Mouse (Mus musculus) Patski (cell line): ENCODE data around the gene Arl2. TPM values are rescaled to one million over a fixed set of nuclear protein-coding genes. Genes with fewer than 3 reads are reported as not detected.

ENCODE experiments used
- ATAC-seq: fragments of 100-300 bp; one replicate; pipeline ENCODE4 v1.8.0; 2021
- CTCF ChIA-PET: fragments of 350-600 bp; sonication (Branson Sonifier 250); formaldehyde crosslinking; loops from one replicate; lab custom pipeline; 2022; ENCODE audit warnings: inconsistent platforms; lab: Charles Lee
- POLR2A ChIA-PET: fragments of 350-600 bp; sonication (Branson Sonifier 250); formaldehyde crosslinking; loops from one replicate; lab custom pipeline; 2022; ENCODE audit warnings: antibody characterized with exemption, inconsistent platforms; lab: Charles Lee
- DNase-seq: peaks from one replicate; pipeline ENCODE4 v3.0.0-alpha.2; 2011; ENCODE audit warnings: low read depth, low spot score
- H3K27me3 ChIP-seq: fragments of 371-371 bp; one replicate; pipeline ENCODE4 v1.5.1; 2021
- CTCF ChIP-seq: fragments of 100-300 bp; IDR thresholded peaks from one replicate; pipeline ENCODE4 v1.5.1; 2021
- in situ Hi-C: fragments of 300-500 bp; cut with MboI; formaldehyde crosslinking; loops from 3 replicates; pipeline ENCODE4 v1.11.1; 2018; ENCODE audit warnings: low pct_unique_long_range_greater_than_20kb, mixed read lengths
- polyA plus RNA-seq: library from polyadenylated mRNA; unstranded; gene quantifications from one replicate; pipeline ENCODE4 v1.2.3, GENCODE M21; 2021

Arl2 gene
- polyA plus RNA-seq, 1 experiment from 2014 or later, result 122 TPM

DNA sequence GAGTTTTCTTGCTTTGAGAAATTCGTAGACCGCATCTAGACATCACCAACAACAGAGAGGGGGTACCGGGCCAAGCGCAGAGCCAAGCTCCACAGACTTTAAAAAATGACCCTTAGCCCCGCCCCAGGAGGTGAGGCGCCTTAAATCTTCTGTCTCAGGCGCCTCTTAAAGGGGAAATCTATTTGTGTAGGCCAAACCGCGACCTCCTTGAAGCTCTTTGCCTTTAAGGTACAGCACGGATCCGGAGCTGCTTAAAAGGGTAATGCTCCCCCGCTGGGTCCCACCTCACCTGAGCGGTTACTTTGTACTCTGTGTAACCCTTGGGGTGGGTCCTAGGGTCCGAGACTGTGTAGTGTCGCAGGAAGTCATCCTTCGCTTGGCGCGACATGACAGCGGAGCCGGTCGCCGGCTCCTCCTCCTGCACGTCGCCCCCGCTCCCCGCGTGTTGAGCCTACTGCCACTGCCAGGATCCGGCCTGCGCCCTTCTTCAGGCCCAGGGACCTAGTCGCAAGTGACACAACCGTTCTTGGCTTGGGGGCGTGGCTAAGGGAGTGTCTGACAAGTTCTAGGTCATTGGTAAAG lies 13.5 kb downstream of the Arl2 start, which contains the start of gene Snx15:
Snx15 (minus strand) TSS at position 545 of the 582 bp plus-strand sequence.
- DNase-seq, result peak; percentile 90
- ChIA-PET POLR2A (interaction anchor here (0.9 to 1.6 kb wide), 9 partner anchors 10 to 155 kb away, joined by 3 to 4 read pairs (median 3); partner anchors contain the start of genes Arl2, Batf2 and Capn1), CTCF (interaction anchor here (0.6 to 3.9 kb wide), 6 partner anchors 14 to 164 kb away, joined by 3 to 19 read pairs (median 3); partner anchors contain the start of genes Arl2 and Batf2)
- no peaks in the 10 kb centered on the region for H3K27me3 ChIP-seq
- peak; percentile 84 for ATAC-seq
- no peak for TF ChIP-seq CTCF
- in situ Hi-C loops, result loop anchor here (5.0 kb wide), 1 partner anchor 166 kb away; the partner anchor contains the start of gene Pola2

DNA sequence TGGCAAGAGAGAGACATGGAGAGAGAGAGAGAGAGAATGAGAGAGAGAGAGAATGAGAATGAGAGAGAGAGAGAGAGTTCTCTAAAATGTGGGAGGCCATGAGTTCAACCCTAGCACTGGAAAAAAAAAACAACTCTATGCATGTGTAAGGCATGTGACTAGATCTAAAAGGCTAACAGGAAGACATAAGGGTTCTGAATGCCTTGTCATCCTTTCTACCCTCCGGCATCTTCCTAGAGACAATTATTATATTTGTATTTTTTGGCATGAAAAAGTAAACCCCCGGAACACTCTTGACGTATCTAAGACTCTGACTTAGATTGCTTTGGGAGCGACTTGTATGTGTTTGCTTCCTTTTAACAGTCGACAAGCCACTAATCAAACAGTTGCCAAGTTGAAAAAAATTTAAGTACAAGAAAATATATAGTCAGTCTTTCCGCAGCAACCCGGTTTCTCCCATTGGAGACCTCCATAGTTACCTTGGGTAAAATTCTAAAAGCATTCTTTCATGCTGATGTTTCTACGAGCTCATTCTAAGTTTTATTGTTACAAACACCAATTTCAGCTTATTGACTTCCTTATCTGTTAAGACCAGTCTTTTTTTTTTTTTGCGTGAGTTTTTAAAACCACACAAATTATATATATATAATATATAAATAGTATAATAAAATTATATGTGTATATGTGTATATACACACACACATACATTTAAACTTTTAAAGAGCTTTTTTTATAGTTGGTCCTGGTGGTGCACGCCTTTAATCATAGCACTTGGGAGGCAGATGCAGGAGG lies 14.4 kb downstream of the Arl2 start:
- in situ Hi-C loops, result loop anchor here (5.0 kb wide), 1 partner anchor 165 kb away; the partner anchor contains the start of gene Pola2
- ATAC-seq (no peak), DNase-seq (no peak)
- TF ChIP-seq CTCF, result no peak
- H3K27me3 ChIP-seq, result no peaks in the 10 kb centered on the region
- CTCF ChIA-PET, result interaction anchor here (0.6 to 3.9 kb wide), 6 partner anchors 15 to 164 kb away, joined by 3 to 19 read pairs (median 3); partner anchors contain the start of genes Arl2 and Batf2
- POLR2A ChIA-PET, result interaction anchor here (1.0 to 1.6 kb wide), 7 partner anchors 9 to 154 kb away, joined by 3 to 4 read pairs (median 3); partner anchors contain the start of genes Arl2 and Batf2

DNA sequence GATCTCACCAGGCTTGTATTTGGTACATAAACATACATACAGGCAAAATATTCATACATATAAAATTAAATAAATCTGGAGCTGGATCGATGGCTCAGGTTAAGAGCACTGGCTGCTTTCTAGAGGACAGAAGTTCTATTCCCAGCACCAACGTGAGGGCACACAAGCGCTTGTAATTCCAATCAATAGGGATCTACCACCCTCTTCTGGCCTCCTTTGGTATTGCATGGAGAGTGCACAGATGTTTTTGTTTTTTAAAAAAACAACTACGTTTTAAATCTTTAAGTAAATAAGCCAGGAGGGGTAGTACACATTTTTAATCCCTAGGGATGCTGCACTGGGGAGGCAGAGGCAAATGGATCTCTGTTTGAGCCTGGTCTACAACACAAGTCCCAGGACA lies 15.1 kb downstream of the Arl2 start:
- peak; percentile 88 for TF ChIP-seq CTCF
- DNase-seq (no peak), ATAC-seq (no peak)
- in situ Hi-C loops, result loop anchor here (5.0 kb wide), 1 partner anchor 164 kb away; the partner anchor contains the start of gene Pola2
- H3K27me3 ChIP-seq, result no peaks in the 10 kb centered on the region
- ChIA-PET CTCF (interaction anchor here (3.9 kb wide), 1 partner anchor 15 kb away, joined by 19 read pairs; the partner anchor contains the start of genes Arl2 and Batf2), POLR2A (no interaction called here)

DNA sequence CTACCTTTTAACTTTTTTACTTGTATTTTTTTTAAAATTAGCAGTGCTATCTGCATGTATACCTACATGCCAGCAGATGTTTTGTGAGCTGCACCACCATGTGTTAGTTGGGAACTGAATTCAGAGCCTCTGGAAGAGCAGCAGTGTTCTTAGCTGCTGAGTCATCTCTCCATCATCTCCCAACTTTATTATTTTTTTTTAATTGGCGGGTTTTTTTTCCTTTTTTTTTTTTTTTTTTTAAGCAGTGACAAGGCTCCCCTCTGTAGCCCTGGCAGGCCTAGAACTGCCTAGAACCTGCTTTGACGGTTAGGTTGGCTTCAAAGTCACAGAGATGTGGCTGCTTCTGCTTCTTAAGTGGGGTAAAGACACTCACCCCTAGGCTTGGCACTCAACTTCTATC lies 16.4 kb downstream of the Arl2 start:
- in situ Hi-C loops, result loop anchor here (5.0 kb wide), 1 partner anchor 163 kb away; the partner anchor contains the start of gene Pola2
- ChIA-PET POLR2A (interaction anchor here (0.6 to 0.8 kb wide), 2 partner anchors 47 to 169 kb away, joined by 3 read pairs; no protein-coding TSS in a partner anchor), CTCF (interaction anchor here (3.9 kb wide), 1 partner anchor 17 kb away, joined by 19 read pairs; the partner anchor contains the start of genes Arl2 and Batf2)
- TF ChIP-seq CTCF, result no peak
- H3K27me3 ChIP-seq, result no peaks in the 10 kb centered on the region
- DNase-seq (no peak), ATAC-seq (no peak)

DNA sequence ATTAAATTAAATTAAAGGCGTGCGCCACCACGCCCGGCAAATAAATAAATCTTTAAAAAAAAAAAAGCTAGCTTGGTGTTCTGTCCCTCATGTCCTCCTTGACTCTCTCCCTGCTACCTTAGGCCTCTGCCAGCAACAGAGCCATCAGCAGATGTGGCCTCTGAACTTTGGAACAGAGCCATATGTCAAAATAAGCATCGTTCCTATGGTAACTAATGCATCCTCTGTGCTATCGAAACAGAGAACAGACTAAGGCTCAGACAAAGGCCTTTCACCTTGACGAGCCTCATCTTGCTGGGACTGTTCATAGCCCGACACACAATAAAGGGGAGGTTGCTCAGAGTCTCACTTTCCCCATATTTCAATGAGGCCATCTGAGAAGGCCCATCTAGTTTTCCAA lies 18.0 kb downstream of the Arl2 start:
- in situ Hi-C loops, result no loop called here
- ChIA-PET CTCF (interaction anchor here (2.0 kb wide), 1 partner anchor 106 kb away, joined by 4 read pairs; no protein-coding TSS in a partner anchor), POLR2A (no interaction called here)
- DNase-seq (no peak), ATAC-seq (no peak)
- no peak for TF ChIP-seq CTCF
- H3K27me3 ChIP-seq, result no peaks in the 10 kb centered on the region

DNA sequence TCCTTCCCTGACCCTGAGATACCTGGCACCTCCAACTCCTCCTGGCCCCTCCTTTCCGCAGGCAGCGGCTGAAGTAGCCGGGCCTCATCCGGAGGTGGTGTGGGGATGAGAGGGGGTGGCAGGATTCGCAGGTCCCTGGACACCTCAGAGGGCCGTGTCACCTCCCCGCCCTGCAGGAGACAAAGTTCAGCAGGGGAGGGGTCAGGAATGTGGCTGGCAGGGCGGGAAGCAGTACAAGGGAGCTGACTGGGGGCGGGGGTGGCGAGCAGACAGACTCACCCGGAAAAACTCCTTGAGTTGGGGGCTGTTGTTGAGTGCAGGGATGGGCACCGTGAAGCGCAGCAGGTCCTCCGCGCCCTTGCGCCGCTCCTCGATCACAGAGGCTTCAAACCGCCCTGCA lies 19.6 kb downstream of the Arl2 start:
- ATAC-seq, result no peak
- no peak for DNase-seq
- in situ Hi-C loops, result no loop called here
- ChIA-PET POLR2A (no interaction called here), CTCF (interaction anchor here (1.2 kb wide), 1 partner anchor 19 kb away, joined by 4 read pairs; the partner anchor contains the start of genes Arl2 and Batf2)
- H3K27me3 ChIP-seq, result no peaks in the 10 kb centered on the region
- TF ChIP-seq CTCF, result no peak

DNA sequence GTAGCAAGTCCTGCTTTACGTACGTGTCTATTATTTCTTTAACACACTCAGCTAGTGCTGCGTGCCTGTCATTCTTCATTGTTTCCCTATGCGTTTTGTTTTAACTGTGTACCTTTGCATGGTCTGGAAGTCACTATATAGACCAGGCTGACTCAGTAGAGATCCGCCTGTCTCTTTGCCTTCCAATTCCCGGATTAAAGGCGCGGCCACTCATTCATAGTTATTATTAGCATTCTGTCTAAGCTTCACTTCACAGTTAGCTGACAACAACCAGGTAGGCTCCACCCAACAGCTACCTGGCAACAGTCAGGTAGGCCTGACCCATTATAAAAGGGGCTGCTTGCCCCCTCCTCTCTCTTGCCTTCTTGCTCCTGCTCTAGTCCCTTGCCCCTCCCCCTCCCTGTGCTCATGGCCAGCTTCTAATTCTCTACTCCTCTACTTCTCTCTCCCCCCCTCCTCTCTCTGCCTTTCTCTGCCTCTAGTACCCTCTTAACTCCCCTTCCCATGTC lies 22.6 kb downstream of the Arl2 start:
- no peak for TF ChIP-seq CTCF
- in situ Hi-C loops, result no loop called here
- ChIA-PET POLR2A (interaction anchor here (0.6 to 1.5 kb wide), 3 partner anchors 27 to 62 kb away, joined by 3 to 6 read pairs (median 5); partner anchors contain the start of gene Vps51), CTCF (interaction anchor here (0.7 to 1.0 kb wide), 2 partner anchors 22 to 52 kb away, joined by 3 read pairs; no protein-coding TSS in a partner anchor)
- ATAC-seq (no peak), DNase-seq (no peak)
- H3K27me3 ChIP-seq, result no peaks in the 10 kb centered on the region

DNA sequence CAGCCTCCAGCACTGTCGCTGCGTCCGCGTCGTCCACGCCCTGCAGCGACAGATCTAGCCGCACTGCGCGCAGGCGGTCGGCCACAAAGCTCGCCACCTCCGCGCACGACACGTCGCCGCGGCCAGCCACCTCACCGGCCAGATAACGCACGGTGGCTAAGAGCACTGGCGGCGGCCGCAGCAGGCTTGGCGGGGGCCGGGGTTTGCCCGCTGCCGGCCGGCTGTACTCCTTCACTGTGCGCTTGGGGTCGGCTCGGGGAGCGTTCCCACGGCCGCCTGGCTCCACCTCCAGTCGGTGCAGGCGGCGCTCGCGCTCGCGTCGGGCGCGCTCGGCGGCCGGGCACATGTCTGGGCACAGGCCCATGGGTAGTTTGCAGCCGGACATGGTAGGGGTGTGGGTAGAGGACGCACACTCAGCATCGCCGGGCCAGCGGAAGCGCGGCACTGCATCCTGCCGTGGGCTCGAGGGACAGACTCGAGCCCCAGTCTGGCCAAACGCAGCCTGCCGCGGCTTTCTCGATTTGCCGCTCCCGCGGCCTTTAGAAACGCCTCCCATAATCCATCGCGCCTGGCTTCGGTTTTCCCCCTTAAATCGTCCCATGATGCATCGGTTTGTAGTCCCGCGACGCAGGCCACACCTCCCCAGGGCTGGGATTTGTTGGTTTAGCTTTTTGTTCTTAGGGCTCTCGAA lies 23.2 kb downstream of the Arl2 start, which contains the start of gene Sac3d1:
Sac3d1 (minus strand) TSS at position 665 of the 691 bp plus-strand sequence.
- ATAC-seq (peak; percentile 54), DNase-seq (peak; percentile 67)
- in situ Hi-C loops, result no loop called here
- TF ChIP-seq CTCF, result no peak
- ChIA-PET POLR2A (interaction anchor here (1.0 to 1.5 kb wide), 4 partner anchors 9 to 72 kb away, joined by 3 to 5 read pairs (median 3); partner anchors contain the start of genes Syvn1 and Vps51), CTCF (interaction anchor here (1.0 kb wide), 1 partner anchor 21 kb away, joined by 3 read pairs; no protein-coding TSS in a partner anchor)
- no peaks in the 10 kb centered on the region for H3K27me3 ChIP-seq

DNA sequence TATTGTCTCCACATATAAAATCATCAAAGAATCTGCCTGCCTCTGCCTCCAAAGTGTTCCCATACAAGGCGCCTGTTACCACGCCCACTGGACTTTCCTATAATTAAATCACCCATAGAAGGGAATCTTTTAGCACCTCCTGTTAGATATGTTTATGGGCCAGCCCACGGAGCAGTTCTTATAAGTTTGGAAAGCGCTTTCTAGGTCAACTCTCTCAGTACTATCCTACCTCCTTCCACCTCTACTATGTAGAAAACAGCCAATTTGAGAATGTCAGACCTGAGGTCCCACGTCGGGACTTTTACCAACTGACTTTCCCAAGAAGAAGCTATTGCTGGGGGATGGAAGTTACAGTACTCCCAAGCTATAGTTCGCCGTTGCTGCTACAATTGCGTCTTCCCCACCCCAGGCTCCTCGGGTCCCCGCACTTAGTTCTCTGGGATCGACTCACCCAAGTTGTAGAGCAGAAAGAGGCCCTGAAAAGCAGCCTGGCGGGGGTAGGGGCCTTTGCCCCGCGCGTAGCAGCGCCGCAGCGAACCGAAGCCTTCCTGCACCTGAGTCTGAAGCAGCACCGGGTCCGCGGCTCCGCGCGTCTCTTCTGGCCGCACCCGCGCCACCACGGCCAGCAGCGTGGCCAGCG lies 23.9 kb downstream of the Arl2 start:
- CTCF ChIA-PET, result no interaction called here
- POLR2A ChIA-PET, result interaction anchor here (1.0 to 1.5 kb wide), 4 partner anchors 10 to 71 kb away, joined by 3 to 5 read pairs (median 3); partner anchors contain the start of genes Syvn1 and Vps51
- no peaks in the 10 kb centered on the region for H3K27me3 ChIP-seq
- no peak for DNase-seq
- TF ChIP-seq CTCF, result no peak
- in situ Hi-C loops, result no loop called here
- ATAC-seq, result peak; percentile 23
